Mouse (Mus musculus) embryonic facial prominence, embryonic 12.5 days (tissue): Measurements from ENCODE around the gene Tmsb10. TPM values are rescaled to one million over a fixed set of nuclear protein-coding genes. Genes with fewer than 3 reads are reported as not detected.

Experiments used
- ATAC-seq: fragments of 200-750 bp; cut with Nextera tagmentation; 2 replicates; pipeline ENCODE4 v1.8.0; 2017; ENCODE audit not compliant: insufficient number of reproducible peaks, insufficient read depth, low FRiP score, low TSS enrichment
- H3K27ac ChIP-seq: fragments of 300-500 bp; sonication (generic); 2 replicates; pipeline ENCODE4 v1.5.1; 2016; ENCODE audit warnings: mild to moderate bottlenecking
- H3K27me3 ChIP-seq: fragments of 300-500 bp; sonication (generic); 2 replicates; pipeline ENCODE4 v1.6.1; 2016; ENCODE audit warnings: mild to moderate bottlenecking, moderate library complexity
- H3K36me3 ChIP-seq: fragments of 300-500 bp; sonication (generic); 2 replicates; pipeline ENCODE4 v1.6.1; 2016; ENCODE audit warnings: mild to moderate bottlenecking
- H3K4me1 ChIP-seq: fragments of 300-500 bp; sonication (generic); 2 replicates; pipeline ENCODE4 v1.6.1; 2016
- H3K4me2 ChIP-seq: fragments of 300-500 bp; sonication (generic); replicated peaks from 2 replicates; pipeline ENCODE4 v1.6.1; 2016; ENCODE audit warnings: mild to moderate bottlenecking, moderate library complexity
- H3K4me3 ChIP-seq: fragments of 300-500 bp; sonication (generic); 2 replicates; pipeline ENCODE4 v1.5.1; 2016; ENCODE audit warnings: mild to moderate bottlenecking
- H3K9ac ChIP-seq: fragments of 300-500 bp; sonication (generic); 2 replicates; pipeline ENCODE4 v1.6.1; 2016; ENCODE audit warnings: mild to moderate bottlenecking, moderate library complexity
- H3K9me3 ChIP-seq: fragments of 300-500 bp; sonication (generic); 2 replicates; pipeline ENCODE4 v1.6.1; 2016; ENCODE audit warnings: mild to moderate bottlenecking, moderate library complexity
- WGBS: fragments of 180-500 bp; shearing (Covaris S2); methylation state at CpG from one replicate; pipeline ENCODE4 v1.1.7; 2016; 5-methylcytosine and 5-hydroxymethylcytosine counted together
- polyA plus RNA-seq: library from polyadenylated mRNA; unstranded; fragments of >200 nt; fragmentation: Nextera tagmentation; extraction: Ambion mirVana; gene quantifications from 2 replicates; pipeline ENCODE4 v1.2.1, GENCODE M21; 2016

The Tmsb10 gene
- polyA plus RNA-seq, 1 experiment from 2014 or later = 4,068 TPM

GRCm38 (mm10) chr6:72926755-72927482 lies 31.6 kb downstream of the Tmsb10 start:
- Histone ChIP-seq H3K4me1 (peaks cover 5% of the 10 kb centered on the region; the same call in 1 of the 2 replicates), H3K4me3 (no peak overlapping the region), H3K27ac (no peak overlapping the region), H3K9me3 (no peaks in the 10 kb centered on the region), H3K9ac (no peak overlapping the region), H3K4me2 (no peak overlapping the region), H3K36me3 (no peaks in the 10 kb centered on the region), H3K27me3 (no peaks in the 10 kb centered on the region)
- 11% methylated on average over 9 of the region's 9 CpGs for WGBS
- ATAC-seq = peak; percentile 64; the same call in 1 of the 2 replicates

- WGBS = 79% methylated on average over 4 of the region's 4 CpGs
- no peak for ATAC-seq
- peaks cover 5% of the 10 kb centered on the region; the same call in 1 of the 2 replicates for H3K4me1 ChIP-seq
- no peak overlapping the region for H3K27ac ChIP-seq
- no peak overlapping the region for H3K4me2 ChIP-seq
- no peaks in the 10 kb centered on the region for H3K27me3 ChIP-seq
- no peak overlapping the region for H3K4me3 ChIP-seq
- H3K9me3 ChIP-seq = no peaks in the 10 kb centered on the region
- H3K9ac ChIP-seq = no peak overlapping the region
- H3K36me3 ChIP-seq = no peaks in the 10 kb centered on the region
Measured at GRCm38 (mm10) chr6:72926031-72926430, 32.5 kb downstream of the Tmsb10 start.

- H3K4me2 ChIP-seq = no peak overlapping the region
- ATAC-seq = no peak
- 83% methylated on average over 8 of the region's 8 CpGs for WGBS
- no peaks in the 10 kb centered on the region for H3K9me3 ChIP-seq
- H3K27ac ChIP-seq = no peak overlapping the region
- no peaks in the 10 kb centered on the region for H3K36me3 ChIP-seq
- no peak overlapping the region for H3K9ac ChIP-seq
- H3K27me3 ChIP-seq = no peaks in the 10 kb centered on the region
- H3K4me1 ChIP-seq = peaks cover 5% of the 10 kb centered on the region; the same call in 1 of the 2 replicates
- H3K4me3 ChIP-seq = no peak overlapping the region
Measured at GRCm38 (mm10) chr6:72923381-72923780, 35.2 kb downstream of the Tmsb10 start.

- Histone ChIP-seq H3K36me3 (no peaks in the 10 kb centered on the region), H3K4me2 (no peak overlapping the region), H3K4me3 (no peak overlapping the region), H3K9me3 (no peaks in the 10 kb centered on the region), H3K27me3 (no peaks in the 10 kb centered on the region), H3K4me1 (no peaks in the 10 kb centered on the region), H3K9ac (no peak overlapping the region), H3K27ac (no peak overlapping the region)
- WGBS = 94% methylated on average over 3 of the region's 3 CpGs
- no peak for ATAC-seq
Measured at GRCm38 (mm10) chr6:72921081-72921480, 37.5 kb downstream of the Tmsb10 start.

GRCm38 (mm10) chr6:72918510-72919033 lies 40.0 kb downstream of the Tmsb10 start:
- Histone ChIP-seq H3K9ac (no peak overlapping the region), H3K4me3 (no peak overlapping the region), H3K4me2 (no peak overlapping the region), H3K36me3 (no peaks in the 10 kb centered on the region), H3K4me1 (no peaks in the 10 kb centered on the region), H3K27me3 (no peaks in the 10 kb centered on the region), H3K27ac (no peak overlapping the region), H3K9me3 (no peaks in the 10 kb centered on the region)
- 63% methylated on average over 9 of the region's 9 CpGs for WGBS
- ATAC-seq = no peak

GRCm38 (mm10) chr6:72916330-72916729 lies 42.2 kb downstream of the Tmsb10 start:
- no peak for ATAC-seq

GRCm38 (mm10) chr6:72914087-72914749 lies 44.3 kb downstream of the Tmsb10 start:
- H3K27ac ChIP-seq = no peak overlapping the region
- H3K27me3 ChIP-seq = no peaks in the 10 kb centered on the region
- no peaks in the 10 kb centered on the region for H3K4me1 ChIP-seq
- H3K4me3 ChIP-seq = no peak overlapping the region
- ATAC-seq = no peak
- 80% methylated on average over 6 of the region's 6 CpGs for WGBS
- H3K36me3 ChIP-seq = no peaks in the 10 kb centered on the region
- H3K4me2 ChIP-seq = no peak overlapping the region
- 0 out of 2 replicates have a peak, but pooled peaks cover 3% of the 10 kb centered on the region for H3K9me3 ChIP-seq
- H3K9ac ChIP-seq = no peak overlapping the region

More at GRCm38 (mm10) chr6:72916330-72916729, 42.2 kb downstream of the Tmsb10 start:
- Histone ChIP-seq H3K9me3 (0 out of 2 replicates have a peak, but pooled peaks cover 1% of the 10 kb centered on the region), H3K27me3 (no peaks in the 10 kb centered on the region), H3K9ac (no peak overlapping the region), H3K4me3 (no peak overlapping the region), H3K27ac (no peak overlapping the region), H3K36me3 (no peaks in the 10 kb centered on the region), H3K4me1 (no peaks in the 10 kb centered on the region), H3K4me2 (no peak overlapping the region)
- WGBS = 83% methylated on average over 7 of the region's 7 CpGs

GRCm38 (mm10) chr6:72911261-72911660 lies 47.3 kb downstream of the Tmsb10 start:
- Histone ChIP-seq H3K27ac (no peak overlapping the region), H3K36me3 (no peaks in the 10 kb centered on the region), H3K27me3 (no peaks in the 10 kb centered on the region), H3K9me3 (0 out of 2 replicates have a peak, but pooled peaks cover 3% of the 10 kb centered on the region), H3K4me3 (no peak overlapping the region), H3K9ac (no peak overlapping the region), H3K4me2 (no peak overlapping the region), H3K4me1 (no peaks in the 10 kb centered on the region)
- 64% methylated on average over 4 of the region's 4 CpGs for WGBS
- no peak for ATAC-seq

Other genes starting within 250 kb of the Tmsb10 start
- gene Tcf7l1, start 169.5 kb downstream of the Tmsb10 start, polyA plus RNA-seq = 50.2 and 53.1 TPM in 2 replicates
- 48.0 and 57.3 TPM in 2 replicates for gene Kcmf1, start 58.8 kb downstream of the Tmsb10 start, polyA plus RNA-seq